Mouse (Mus musculus) kidney, embryonic 15.5 days (tissue): ENCODE measurements around the gene Col5a1. TPM values are rescaled to one million over a fixed set of nuclear protein-coding genes. Genes with fewer than 3 reads are reported as not detected.

Source experiments
- ATAC-seq: fragments of 200-750 bp; cut with Nextera tagmentation; replicated peaks from 2 replicates; pipeline ENCODE4 v1.8.0; 2017; ENCODE audit warnings: moderate TSS enrichment; ENCODE audit not compliant: low FRiP score
- H3K27ac ChIP-seq: fragments of 300-500 bp; sonication (generic); 2 replicates; pipeline ENCODE4 v1.5.1; 2015; ENCODE audit warnings: mild to moderate bottlenecking, inconsistent platforms
- H3K27me3 ChIP-seq: fragments of 300-500 bp; sonication (generic); 2 replicates; pipeline ENCODE4 v1.6.1; 2015; ENCODE audit warnings: inconsistent platforms
- H3K36me3 ChIP-seq: fragments of 300-500 bp; sonication (generic); 2 replicates; pipeline ENCODE4 v1.6.1; 2015; ENCODE audit warnings: inconsistent platforms
- H3K4me1 ChIP-seq: fragments of 300-500 bp; sonication (generic); 2 replicates; pipeline ENCODE4 v1.6.1; 2015; ENCODE audit warnings: inconsistent platforms
- H3K4me2 ChIP-seq: fragments of 300-500 bp; sonication (generic); 2 replicates; pipeline ENCODE4 v1.6.1; 2015; ENCODE audit warnings: moderate library complexity, mild to moderate bottlenecking, inconsistent platforms
- H3K4me3 ChIP-seq: fragments of 300-500 bp; sonication (generic); replicated peaks from 2 replicates; pipeline ENCODE4 v1.5.1; 2015; ENCODE audit warnings: mild to moderate bottlenecking, inconsistent platforms
- H3K9ac ChIP-seq: fragments of 300-500 bp; sonication (generic); 2 replicates; pipeline ENCODE4 v1.6.1; 2015; ENCODE audit warnings: mild to moderate bottlenecking, inconsistent platforms
- H3K9me3 ChIP-seq: fragments of 300-500 bp; sonication (generic); replicated peaks from 2 replicates; pipeline ENCODE4 v1.6.1; 2016; ENCODE audit warnings: inconsistent platforms
- WGBS: fragments of 180-500 bp; shearing (Covaris S2); methylation state at CpG from one replicate; pipeline ENCODE4 v1.1.7; 2015; ENCODE audit warnings: mixed read lengths; 5-methylcytosine and 5-hydroxymethylcytosine counted together
- polyA plus RNA-seq: library from polyadenylated mRNA; unstranded; fragments of >200 nt; fragmentation: Nextera tagmentation; extraction: Ambion mirVana; gene quantifications from 2 replicates; pipeline ENCODE4 v1.2.1, GENCODE M21; 2015

The Col5a1 gene
- polyA plus RNA-seq, 1 experiment from 2014 or later: 62.1 TPM

DNA sequence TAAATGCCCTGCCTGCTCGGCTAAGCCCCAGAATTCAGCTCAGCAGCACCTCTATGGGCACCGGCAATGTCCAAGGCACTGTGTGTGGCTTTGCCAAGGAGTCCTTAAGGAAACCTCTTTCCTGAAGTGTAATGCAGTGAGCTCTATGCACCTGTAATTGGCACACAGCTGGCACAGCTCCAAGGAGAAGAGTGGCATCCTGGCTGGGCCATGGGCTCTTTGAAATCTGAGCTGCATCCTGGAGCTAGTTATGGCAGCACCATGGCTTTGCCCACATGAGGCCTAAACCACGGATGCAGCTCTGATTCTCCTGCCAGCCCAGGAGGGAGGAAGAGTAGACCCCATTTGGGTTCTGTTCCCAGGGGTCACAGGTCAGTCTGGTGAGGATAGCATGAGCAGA, 16.1 kb downstream of the Col5a1 start:
- WGBS: 81% methylated on average over 3 of the region's 3 CpGs
- Histone ChIP-seq H3K9me3 (no peaks in the 10 kb centered on the region), H3K27ac (no peak overlapping the region), H3K4me1 (peaks cover 14% of the 10 kb centered on the region), H3K4me2 (no peak overlapping the region), H3K27me3 (no peaks in the 10 kb centered on the region), H3K4me3 (no peak overlapping the region), H3K36me3 (no peaks in the 10 kb centered on the region), H3K9ac (no peak overlapping the region)
- no peak for ATAC-seq

DNA sequence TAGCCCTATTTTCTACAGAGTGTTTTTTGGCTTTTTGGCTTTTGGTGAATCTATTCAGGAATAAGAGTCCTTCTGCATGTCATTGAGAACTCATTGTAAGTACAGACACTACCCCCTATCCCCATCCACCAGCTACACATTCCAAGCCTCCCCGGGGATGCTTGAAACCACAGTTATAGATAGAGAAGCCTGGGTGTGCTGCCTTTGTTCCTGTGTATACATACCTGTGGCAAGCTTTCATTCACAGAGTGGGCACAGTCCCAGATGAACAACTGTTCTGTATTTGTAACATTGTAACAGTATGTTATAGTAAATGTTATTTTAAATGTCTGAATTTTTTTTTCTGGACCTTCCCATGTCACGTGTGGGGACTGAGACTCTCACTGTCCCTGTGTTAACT, 19.2 kb downstream of the Col5a1 start:
- 82% methylated on average over 2 of the region's 2 CpGs for WGBS
- no peak for ATAC-seq

DNA sequence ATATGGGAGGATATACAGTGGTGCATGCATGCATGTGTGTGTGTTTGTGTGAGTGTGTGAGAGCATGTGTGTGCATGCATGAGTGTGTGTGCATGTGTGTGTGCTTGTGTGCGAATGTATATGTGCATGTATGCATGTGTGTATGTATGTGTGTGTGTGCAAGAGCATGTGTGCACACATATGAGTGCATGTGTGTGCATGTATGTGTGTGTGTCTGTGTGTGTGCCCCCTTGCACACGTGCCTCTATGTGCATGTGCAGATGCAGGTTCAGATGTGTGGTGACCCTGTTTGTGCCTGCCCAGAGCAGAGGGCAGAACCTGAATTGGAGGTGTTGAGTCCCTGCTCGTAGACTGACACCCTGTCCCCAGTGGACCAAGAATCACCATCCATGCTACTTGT, 24.3 kb downstream of the Col5a1 start:
- 92% methylated on average over 3 of the region's 3 CpGs for WGBS
- Histone ChIP-seq H3K4me1 (no peaks in the 10 kb centered on the region), H3K4me3 (no peak overlapping the region), H3K27ac (no peak overlapping the region), H3K27me3 (no peaks in the 10 kb centered on the region), H3K4me2 (no peak overlapping the region), H3K36me3 (no peaks in the 10 kb centered on the region), H3K9me3 (no peaks in the 10 kb centered on the region), H3K9ac (no peak overlapping the region)
- ATAC-seq: no peak

More for the DNA sequence above, 19.2 kb downstream of the Col5a1 start:
- no peak overlapping the region for H3K9ac ChIP-seq
- H3K27ac ChIP-seq: no peak overlapping the region
- H3K4me3 ChIP-seq: no peak overlapping the region
- H3K27me3 ChIP-seq: no peaks in the 10 kb centered on the region
- peaks cover 8% of the 10 kb centered on the region for H3K4me1 ChIP-seq
- H3K36me3 ChIP-seq: no peaks in the 10 kb centered on the region
- no peak overlapping the region for H3K4me2 ChIP-seq
- H3K9me3 ChIP-seq: no peaks in the 10 kb centered on the region

DNA sequence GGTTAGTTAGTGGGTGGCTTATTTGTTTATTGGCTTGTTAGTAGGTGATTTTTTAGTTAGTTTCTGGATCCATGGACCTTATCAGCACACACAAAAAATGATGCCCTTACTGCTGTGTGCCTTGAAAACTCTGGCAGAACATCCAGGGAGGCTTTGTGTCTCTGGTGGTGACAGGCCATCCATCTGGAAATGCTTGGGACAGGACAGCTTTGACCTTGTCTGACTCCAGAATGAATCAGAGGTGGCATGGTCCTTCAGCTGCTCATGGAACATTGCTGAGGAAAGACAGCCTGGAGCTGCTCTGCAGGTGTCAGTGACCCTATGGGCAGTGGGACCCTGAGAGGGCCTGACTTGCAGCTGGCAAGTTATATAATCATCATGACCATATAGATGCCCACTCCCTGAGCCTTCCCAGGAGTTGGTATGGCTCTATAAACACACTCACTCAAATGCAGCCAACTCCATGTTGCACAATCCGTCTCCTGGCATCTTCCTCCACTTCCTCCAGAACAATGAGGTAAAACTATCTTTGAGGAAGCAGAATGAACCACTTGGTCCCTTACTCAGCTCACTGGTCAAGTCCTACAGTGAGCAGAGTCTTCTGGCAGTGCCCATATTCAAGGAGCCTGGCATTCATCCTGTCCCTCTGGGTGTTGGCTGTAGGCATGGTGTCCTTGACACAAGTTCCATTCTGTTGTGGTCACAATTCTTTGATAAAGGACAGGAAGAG, 26.5 kb downstream of the Col5a1 start:
- ATAC-seq: no peak
- no peak overlapping the region for H3K9ac ChIP-seq
- H3K4me2 ChIP-seq: no peak overlapping the region
- H3K9me3 ChIP-seq: no peaks in the 10 kb centered on the region
- 85% methylated on average over 1 of the region's 1 CpGs for WGBS
- H3K36me3 ChIP-seq: no peaks in the 10 kb centered on the region
- H3K27ac ChIP-seq: no peak overlapping the region
- H3K27me3 ChIP-seq: no peaks in the 10 kb centered on the region
- H3K4me3 ChIP-seq: no peak overlapping the region
- H3K4me1 ChIP-seq: peaks cover 10% of the 10 kb centered on the region

DNA sequence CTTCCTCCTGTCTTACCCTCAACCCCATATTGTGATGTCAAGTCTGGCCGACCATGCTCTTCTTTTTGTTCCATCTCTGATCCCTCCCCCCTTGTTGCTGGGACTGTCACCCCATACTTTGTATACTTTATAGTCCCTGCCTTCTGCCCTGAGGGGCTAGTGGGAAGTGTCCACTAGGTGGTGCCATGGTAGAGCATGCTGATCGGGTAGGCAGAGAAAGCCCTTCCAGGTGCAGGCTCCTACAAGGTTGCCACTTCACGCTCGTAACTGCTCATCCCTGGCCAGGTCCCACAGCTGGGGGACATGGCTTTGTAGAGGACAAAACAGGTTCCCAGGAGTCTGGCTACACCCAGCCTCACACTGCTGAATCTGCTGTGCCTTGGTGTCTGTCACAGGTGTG, 29.5 kb downstream of the Col5a1 start:
- H3K36me3 ChIP-seq: no peaks in the 10 kb centered on the region
- H3K27me3 ChIP-seq: no peaks in the 10 kb centered on the region
- 64% methylated on average over 4 of the region's 4 CpGs for WGBS
- H3K9me3 ChIP-seq: no peaks in the 10 kb centered on the region
- no peak overlapping the region for H3K9ac ChIP-seq
- no peak overlapping the region for H3K4me2 ChIP-seq
- H3K4me3 ChIP-seq: no peak overlapping the region
- ATAC-seq: 0 out of 2 replicates have a peak, but pooled peaks have one; percentile 22
- no peak overlapping the region for H3K27ac ChIP-seq
- peaks cover 10% of the 10 kb centered on the region for H3K4me1 ChIP-seq

DNA sequence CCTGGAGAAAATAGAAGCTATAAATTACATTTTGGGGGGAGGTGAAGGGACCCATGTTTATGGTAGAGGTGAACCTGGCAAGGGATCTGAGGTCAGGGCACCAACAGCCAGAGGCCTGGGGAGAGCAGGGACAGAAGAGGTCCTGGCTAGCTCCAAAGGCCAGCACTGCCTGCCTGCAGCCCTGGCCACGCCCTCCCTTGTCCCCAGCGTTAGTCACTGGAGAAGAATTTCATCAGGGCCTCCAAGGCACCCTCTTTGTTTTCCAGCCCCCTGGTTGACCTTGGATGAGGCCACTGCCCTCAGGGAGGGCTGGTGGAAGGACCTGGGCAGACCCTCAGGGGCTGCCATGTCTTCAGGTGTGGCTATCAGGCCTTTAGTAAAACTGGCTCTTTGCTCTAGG, 30.1 kb downstream of the Col5a1 start:
- Histone ChIP-seq H3K9ac (no peak overlapping the region), H3K4me1 (peaks cover 10% of the 10 kb centered on the region), H3K27me3 (no peaks in the 10 kb centered on the region), H3K27ac (no peak overlapping the region), H3K4me3 (no peak overlapping the region), H3K9me3 (no peaks in the 10 kb centered on the region), H3K4me2 (no peak overlapping the region), H3K36me3 (no peaks in the 10 kb centered on the region)
- ATAC-seq: no peak
- 50% methylated on average over 2 of the region's 2 CpGs for WGBS

DNA sequence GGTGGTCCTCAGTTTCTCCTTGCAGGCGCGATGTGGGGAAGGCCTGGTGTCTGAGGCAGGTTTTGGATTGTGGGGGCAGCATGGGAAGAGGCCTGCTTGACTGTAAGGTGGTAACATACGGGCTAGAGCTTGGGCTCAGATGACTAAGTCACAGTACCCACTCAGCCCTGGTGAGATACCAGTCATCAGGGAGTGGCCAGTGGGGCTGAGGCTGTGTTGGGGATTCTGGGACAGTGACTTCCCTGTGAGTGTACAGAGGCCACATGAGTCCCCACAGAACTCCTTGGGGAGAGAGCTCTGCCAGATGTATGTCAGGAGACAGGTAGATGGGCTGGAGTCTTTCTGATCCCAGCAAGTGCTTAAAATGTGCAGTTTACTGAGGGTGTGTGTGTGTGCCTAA, 31.0 kb downstream of the Col5a1 start:
- Histone ChIP-seq H3K9ac (no peak overlapping the region), H3K27me3 (no peaks in the 10 kb centered on the region), H3K9me3 (no peaks in the 10 kb centered on the region), H3K4me3 (no peak overlapping the region), H3K27ac (no peak overlapping the region), H3K4me2 (no peak overlapping the region), H3K4me1 (peaks cover 10% of the 10 kb centered on the region), H3K36me3 (no peaks in the 10 kb centered on the region)
- 97% methylated on average over 3 of the region's 3 CpGs for WGBS
- no peak for ATAC-seq

DNA sequence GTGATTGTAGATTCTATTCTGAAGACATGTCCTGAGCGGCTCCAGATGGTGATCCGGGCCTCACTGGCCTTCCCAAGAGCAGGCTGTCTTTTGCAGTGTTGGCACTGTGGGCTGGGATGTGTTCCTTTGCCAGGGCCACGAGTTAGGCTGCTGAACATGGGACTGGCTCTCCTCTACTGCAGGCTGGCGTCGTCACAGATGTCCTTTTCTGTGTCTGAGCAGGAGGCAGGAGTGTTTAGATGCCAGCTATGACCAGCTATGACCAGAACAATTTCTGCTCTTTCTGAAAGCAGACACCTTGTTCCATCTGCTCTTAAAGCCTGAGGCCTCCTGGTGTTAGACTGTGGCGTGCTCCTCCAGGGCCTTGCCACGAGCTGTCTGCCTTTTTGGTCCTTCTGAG, 31.9 kb downstream of the Col5a1 start:
- no peak for ATAC-seq
- no peaks in the 10 kb centered on the region for H3K27me3 ChIP-seq
- no peak overlapping the region for H3K4me3 ChIP-seq
- H3K9ac ChIP-seq: no peak overlapping the region
- 84% methylated on average over 7 of the region's 7 CpGs for WGBS
- no peaks in the 10 kb centered on the region for H3K9me3 ChIP-seq
- H3K27ac ChIP-seq: no peak overlapping the region
- 0 out of 2 replicates have a peak, but pooled peaks cover 2% of the 10 kb centered on the region for H3K36me3 ChIP-seq
- H3K4me1 ChIP-seq: peaks cover 10% of the 10 kb centered on the region
- H3K4me2 ChIP-seq: no peak overlapping the region

DNA sequence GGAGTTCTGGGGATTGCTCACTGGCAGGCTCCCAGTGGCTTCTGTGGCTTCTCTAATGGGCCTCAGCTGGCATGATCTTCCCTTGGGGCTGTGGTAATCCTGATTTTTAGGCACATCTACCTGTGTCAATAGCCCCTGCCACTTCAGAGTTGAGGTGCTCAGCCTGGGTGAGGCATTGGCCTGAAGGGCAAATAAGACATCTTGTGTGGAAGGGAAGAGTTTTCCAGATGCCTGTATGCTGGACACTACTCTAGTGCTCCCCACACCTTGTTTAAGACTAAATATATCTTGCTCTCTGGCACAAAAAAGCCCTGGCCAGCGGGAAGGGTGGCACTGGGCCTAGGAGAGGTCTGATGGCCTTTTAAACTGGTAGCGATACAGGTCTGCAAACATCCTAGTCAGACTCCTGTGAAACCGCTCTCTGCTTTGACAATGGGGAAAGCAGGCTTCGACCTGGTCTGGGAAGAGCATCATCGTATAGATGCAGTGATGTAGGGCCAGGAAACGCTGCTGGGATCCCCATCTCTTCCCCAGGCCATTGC, 33.2 kb downstream of the Col5a1 start:
- no peaks in the 10 kb centered on the region for H3K9me3 ChIP-seq
- no peaks in the 10 kb centered on the region for H3K27me3 ChIP-seq
- H3K4me3 ChIP-seq: no peak overlapping the region
- peaks cover 10% of the 10 kb centered on the region for H3K4me1 ChIP-seq
- no peak overlapping the region for H3K27ac ChIP-seq
- no peak overlapping the region for H3K9ac ChIP-seq
- ATAC-seq: no peak
- 0 out of 2 replicates have a peak, but pooled peaks cover 2% of the 10 kb centered on the region for H3K36me3 ChIP-seq
- WGBS: 92% methylated on average over 6 of the region's 6 CpGs
- no peak overlapping the region for H3K4me2 ChIP-seq

DNA sequence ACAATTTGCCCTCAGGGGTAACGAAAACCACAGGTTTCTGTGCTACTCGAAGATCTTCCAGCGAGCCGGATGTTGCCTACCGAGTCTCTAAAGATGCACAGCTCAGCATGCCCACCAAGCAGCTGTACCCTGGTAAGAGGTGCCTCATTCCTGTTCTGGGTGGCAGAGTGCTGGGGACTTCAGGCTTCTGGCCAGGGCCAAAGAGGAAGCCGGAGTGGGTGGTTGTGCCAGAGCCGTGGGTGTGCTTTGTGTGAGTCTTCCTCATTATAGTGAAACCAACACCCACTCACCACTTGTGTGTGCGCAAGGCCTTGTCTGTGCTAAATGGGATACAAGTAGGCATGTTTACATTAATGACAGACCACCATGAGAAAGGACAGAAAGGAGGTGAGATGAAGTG, 35.8 kb downstream of the Col5a1 start:
- Histone ChIP-seq H3K27ac (no peak overlapping the region), H3K27me3 (no peaks in the 10 kb centered on the region), H3K4me2 (no peak overlapping the region), H3K4me3 (no peak overlapping the region), H3K4me1 (no peaks in the 10 kb centered on the region), H3K36me3 (0 out of 2 replicates have a peak, but pooled peaks cover 2% of the 10 kb centered on the region), H3K9me3 (no peaks in the 10 kb centered on the region), H3K9ac (no peak overlapping the region)
- 91% methylated on average over 8 of the region's 8 CpGs for WGBS
- no peak for ATAC-seq

DNA sequence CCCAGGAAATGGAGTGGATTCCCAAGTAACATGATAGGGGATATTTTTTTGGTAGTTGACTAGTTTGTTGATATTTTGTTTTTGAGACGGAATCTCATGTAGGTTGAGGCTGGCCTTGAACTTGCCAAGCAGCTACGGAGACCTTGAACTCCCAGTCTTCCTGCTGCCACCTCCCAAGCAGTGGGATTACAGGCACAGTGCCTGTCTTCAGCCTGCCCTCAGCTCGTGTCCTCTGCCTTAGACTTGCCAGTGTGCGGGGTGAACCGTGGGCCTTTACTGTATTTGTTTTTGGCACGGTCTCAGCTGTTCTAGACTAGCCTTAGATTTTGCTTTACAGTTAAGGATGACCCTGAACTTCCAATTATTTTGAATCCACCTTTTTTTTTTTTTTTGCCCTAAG, 37.5 kb downstream of the Col5a1 start:
- H3K27me3 ChIP-seq: no peaks in the 10 kb centered on the region
- H3K4me1 ChIP-seq: no peaks in the 10 kb centered on the region
- H3K4me3 ChIP-seq: no peak overlapping the region
- H3K9ac ChIP-seq: no peak overlapping the region
- H3K4me2 ChIP-seq: no peak overlapping the region
- ATAC-seq: no peak
- H3K9me3 ChIP-seq: no peaks in the 10 kb centered on the region
- WGBS: 78% methylated on average over 6 of the region's 6 CpGs
- peaks cover 2% of the 10 kb centered on the region; the same call in 1 of the 2 replicates for H3K36me3 ChIP-seq
- H3K27ac ChIP-seq: no peak overlapping the region

DNA sequence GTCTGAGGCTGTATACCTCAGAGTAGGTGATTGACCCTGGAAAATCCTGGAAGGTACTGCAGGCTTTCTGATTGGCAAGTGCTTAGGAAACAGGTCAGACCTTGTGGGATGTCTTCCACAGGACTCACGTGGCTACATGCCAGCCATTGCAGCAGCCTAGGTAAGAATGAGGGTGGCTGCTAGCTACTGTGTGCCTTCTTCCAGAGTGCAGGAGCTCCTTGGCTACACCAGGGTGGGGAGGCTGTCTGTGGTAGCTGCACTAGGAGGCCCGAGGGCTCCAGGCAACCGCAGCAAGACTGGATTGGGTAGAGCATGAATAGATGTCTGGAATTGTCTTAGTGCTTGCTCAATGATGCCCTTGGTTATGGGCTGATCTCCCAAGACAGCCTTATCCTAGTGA, 38.2 kb downstream of the Col5a1 start:
- no peak for ATAC-seq
- Histone ChIP-seq H3K27ac (no peak overlapping the region), H3K4me3 (no peak overlapping the region), H3K4me1 (no peaks in the 10 kb centered on the region), H3K9me3 (no peaks in the 10 kb centered on the region), H3K9ac (no peak overlapping the region), H3K4me2 (no peak overlapping the region), H3K27me3 (no peaks in the 10 kb centered on the region), H3K36me3 (peaks cover 9% of the 10 kb centered on the region; the same call in 1 of the 2 replicates)
- WGBS: 86% methylated on average over 3 of the region's 3 CpGs
